Mouse (Mus musculus): Measurements from ENCODE around the gene Tas2r121. TPM values are rescaled to one million over a fixed set of nuclear protein-coding genes. Genes with fewer than 3 reads are reported as not detected.
"Not testable (repeated sequence)": the region's sequence is repeated elsewhere in the genome, so short reads cannot be mapped to it uniquely, and the experiment has no call there.

Tas2r121 gene
- not detected for total RNA-seq (2021)
- long read RNA-seq, experiment 1 = 0 reads
- long read RNA-seq, experiment 2 = 0 reads

- intact Hi-C loops (cut with DNase I; ENCODE audit: low total_unique reads) = no loop called here
Measured at GRCm38 (mm10) chr6:132700907-132701306, at the start of gene Tas2r121. Tas2r121 (minus strand) TSS chr6:132701007.

GRCm38 (mm10) chr6:132750206-132750605 lies 49.4 kb upstream of the Tas2r121 start:
- no peak for DNase-seq
- intact Hi-C loops (cut with DNase I; ENCODE audit: low total_unique reads) = no loop called here

More at GRCm38 (mm10) chr6:132700907-132701306, at the start of gene Tas2r121:
- no peak for DNase-seq

GRCm38 (mm10) chr6:132737935-132738334 lies 37.1 kb upstream of the Tas2r121 start, which contains the start of gene Tas2r115:
Tas2r115 (minus strand) TSS chr6:132738035.
- DNase-seq = no peak
- intact Hi-C loops (cut with DNase I; ENCODE audit: low total_unique reads) = no loop called here

- intact Hi-C loops (cut with DNase I; ENCODE audit: low total_unique reads) = no loop called here
- no peak for DNase-seq
Measured at GRCm38 (mm10) chr6:132711828-132712227, 11.0 kb upstream of the Tas2r121 start, which contains the start of gene Tas2r122. Tas2r122 (minus strand) TSS chr6:132711928.

GRCm38 (mm10) chr6:132691596-132691995 lies 9.2 kb downstream of the Tas2r121 start:
- DNase-seq; intact Hi-C loops (cut with DNase I; ENCODE audit: low total_unique reads): not testable (repeated sequence)

GRCm38 (mm10) chr6:132656653-132657052 lies 44.2 kb downstream of the Tas2r121 start, which contains the start of gene Tas2r120:
Tas2r120 (plus strand) TSS chr6:132656953.
- intact Hi-C loops (cut with DNase I; ENCODE audit: low total_unique reads) = no loop called here
- no peak for DNase-seq

GRCm38 (mm10) chr6:132651426-132651825 lies 49.4 kb downstream of the Tas2r121 start, which contains the start of gene A630073D07Rik:
A630073D07Rik (minus strand) TSS chr6:132651526.
- no peak for DNase-seq
- intact Hi-C loops (cut with DNase I; ENCODE audit: low total_unique reads) = no loop called here

Other genes starting within 250 kb of the Tas2r121 start
- not detected for gene Prh1, start 131.2 kb downstream of the Tas2r121 start, total RNA-seq (2021)
- gene Prp2, start 105.1 kb downstream of the Tas2r121 start, total RNA-seq (2021) = not detected
- not detected for gene A630073D07Rik, start 49.5 kb downstream of the Tas2r121 start, total RNA-seq (2021)
- not detected for gene Tas2r120, start 44.1 kb downstream of the Tas2r121 start, total RNA-seq (2021)
- gene Tas2r122, start 10.9 kb upstream of the Tas2r121 start, total RNA-seq (2021) = not detected
- gene Tas2r115, start 37.0 kb upstream of the Tas2r121 start, total RNA-seq (2021) = not detected
- gene Tas2r124, start 53.7 kb upstream of the Tas2r121 start, total RNA-seq (2021) = not detected
- not detected for gene Tas2r102, start 61.1 kb upstream of the Tas2r121 start, total RNA-seq (2021)
- not detected for gene Tas2r136, start 77.2 kb upstream of the Tas2r121 start, total RNA-seq (2021)
- not detected for gene Tas2r117, start 101.8 kb upstream of the Tas2r121 start, total RNA-seq (2021)
- not detected for gene Tas2r123, start 146.1 kb upstream of the Tas2r121 start, total RNA-seq (2021)
- not detected for gene Tas2r116, start 154.4 kb upstream of the Tas2r121 start, total RNA-seq (2021)
- gene Tas2r110, start 167.0 kb upstream of the Tas2r121 start, total RNA-seq (2021) = not detected
- not detected for gene Tas2r113, start 192.0 kb upstream of the Tas2r121 start, total RNA-seq (2021)
- gene Tas2r125, start 208.6 kb upstream of the Tas2r121 start, total RNA-seq (2021) = not detected